Mouse (Mus musculus) thymus, adult 2 months (tissue): Measurements from ENCODE around the gene Lrrc51.

Experiments
- CTCF ChIP-seq: fragments of 200-500 bp; IDR thresholded peaks from 2 replicates; pipeline ENCODE4 v1.5.1; 2012; ENCODE audit warnings: mild to moderate bottlenecking, control low read depth, low read length, moderate library complexity, borderline replicate concordance; ENCODE audit not compliant: control insufficient read depth, poor library complexity, insufficient read depth; ENCODE audit errors: extremely low read depth
- POLR2A ChIP-seq: fragments of 200-500 bp; IDR thresholded peaks from 2 replicates; pipeline ENCODE4 v1.6.1; 2012; ENCODE audit warnings: mild to moderate bottlenecking, low read length, control low read depth, moderate library complexity; ENCODE audit not compliant: control insufficient read depth, poor library complexity, insufficient read depth; ENCODE audit errors: extremely low read depth

GRCm38 (mm10) chr7:101939758-101940157 lies 6.1 kb upstream of the Lrrc51 start:
- no peak for TF ChIP-seq CTCF
- no peak for TF ChIP-seq POLR2A
